Mouse (Mus musculus): ENCODE results near the gene E2f6.

The E2f6 gene

GRCm38 (mm10) chr12:16810525-16811431 lies at the start of gene E2f6:
Gene E2f6 (plus strand): TSS chr12:16810963.
- peak; percentile 84 to 87 for DNase-seq (ENCODE audit: low spot score in 2 of 2)

GRCm38 (mm10) chr12:16761461-16761860 lies 49.3 kb upstream of the E2f6 start:
- DNase-seq (ENCODE audit: low spot score in 2 of 2), result no peak

GRCm38 (mm10) chr12:16763649-16764422 lies 46.9 kb upstream of the E2f6 start:
- no peak for DNase-seq (ENCODE audit: low spot score in 2 of 2)

- DNase-seq (ENCODE audit: low spot score in 2 of 2), result no peak
Observed at GRCm38 (mm10) chr12:16764776-16765445, 45.9 kb upstream of the E2f6 start.

- DNase-seq (ENCODE audit: low spot score in 2 of 2), result no peak
Observed at GRCm38 (mm10) chr12:16768251-16768650, 42.5 kb upstream of the E2f6 start.

- DNase-seq (ENCODE audit: low spot score in 2 of 2), result no peak
Observed at GRCm38 (mm10) chr12:16768711-16769110, 42.1 kb upstream of the E2f6 start.

- no peak for DNase-seq (ENCODE audit: low spot score in 2 of 2)
Observed at GRCm38 (mm10) chr12:16769601-16770165, 41.1 kb upstream of the E2f6 start.

- no peak for DNase-seq (ENCODE audit: low spot score in 2 of 2)
Observed at GRCm38 (mm10) chr12:16774605-16775004, 36.2 kb upstream of the E2f6 start.

GRCm38 (mm10) chr12:16775351-16775750 lies 35.4 kb upstream of the E2f6 start:
- no peak for DNase-seq (ENCODE audit: low spot score in 2 of 2)

GRCm38 (mm10) chr12:16778523-16778922 lies 32.2 kb upstream of the E2f6 start:
- no peak for DNase-seq (ENCODE audit: low spot score in 2 of 2)

- DNase-seq (ENCODE audit: low spot score in 2 of 2), result no peak
Observed at GRCm38 (mm10) chr12:16779165-16779564, 31.6 kb upstream of the E2f6 start.

GRCm38 (mm10) chr12:16780320-16780719 lies 30.4 kb upstream of the E2f6 start:
- DNase-seq (ENCODE audit: low spot score in 2 of 2), result no peak

- DNase-seq (ENCODE audit: low spot score in 2 of 2), result no peak
Observed at GRCm38 (mm10) chr12:16781034-16781746, 29.6 kb upstream of the E2f6 start.

GRCm38 (mm10) chr12:16788600-16788999 lies 22.2 kb upstream of the E2f6 start:
- DNase-seq (ENCODE audit: low spot score in 2 of 2), result no peak

- DNase-seq (ENCODE audit: low spot score in 2 of 2), result no peak
Observed at GRCm38 (mm10) chr12:16789199-16789598, 21.6 kb upstream of the E2f6 start.

GRCm38 (mm10) chr12:16789756-16790155 lies 21.0 kb upstream of the E2f6 start:
- DNase-seq (ENCODE audit: low spot score in 2 of 2), result no peak

GRCm38 (mm10) chr12:16790456-16790855 lies 20.3 kb upstream of the E2f6 start:
- no peak for DNase-seq (ENCODE audit: low spot score in 2 of 2)

- no peak for DNase-seq (ENCODE audit: low spot score in 2 of 2)
Observed at GRCm38 (mm10) chr12:16793371-16793770, 17.4 kb upstream of the E2f6 start.

GRCm38 (mm10) chr12:16795781-16796180 lies 15.0 kb upstream of the E2f6 start:
- no peak for DNase-seq (ENCODE audit: low spot score in 2 of 2)

GRCm38 (mm10) chr12:16798894-16799293 lies 11.9 kb upstream of the E2f6 start:
- DNase-seq (ENCODE audit: low spot score in 2 of 2), result no peak

GRCm38 (mm10) chr12:16799928-16800258 lies 10.9 kb upstream of the E2f6 start:
- no peak for DNase-seq (ENCODE audit: low spot score in 2 of 2)
